Mouse (Mus musculus): ENCODE measurements around the gene Il1rl2. TPM values are rescaled to one million over a fixed set of nuclear protein-coding genes. Genes with fewer than 3 reads are reported as not detected.

Gene Il1rl2
- polyA plus RNA-seq, 1 experiment from 2014 or later, result 2.6 TPM

Other genes starting within 250 kb of the Il1rl2 start
- 8.4 TPM in 2 replicates for gene Il1r1, start 99.5 kb upstream of the Il1rl2 start, polyA plus RNA-seq (2014; fragmentation: Nextera tagmentation; extraction: Ambion mirVana)
- 0.62 and 0.81 TPM in 2 replicates for gene Il1rl1, start 105.0 kb downstream of the Il1rl2 start, polyA plus RNA-seq (2014; fragmentation: Nextera tagmentation; extraction: Ambion mirVana)
- gene Il18r1, start 140.9 kb downstream of the Il1rl2 start, polyA plus RNA-seq (2014; fragmentation: Nextera tagmentation; extraction: Ambion mirVana), result 0.11 TPM in 1 of 2 replicates, not detected in the other
- gene Il18rap, start 190.8 kb downstream of the Il1rl2 start, polyA plus RNA-seq (2014; fragmentation: Nextera tagmentation; extraction: Ambion mirVana), result 0.08 TPM in 1 of 2 replicates, not detected in the other